Mouse (Mus musculus) midbrain, embryonic 13.5 days (tissue): ENCODE data around the gene Ttc41. TPM values are rescaled to one million over a fixed set of nuclear protein-coding genes. Genes with fewer than 3 reads are reported as not detected.

Experiments used
- ATAC-seq: fragments of 200-750 bp; cut with Nextera tagmentation; 2 replicates; pipeline ENCODE4 v1.8.0; 2017; ENCODE audit warnings: mild to moderate bottlenecking, moderate TSS enrichment, moderate library complexity
- H3K27ac ChIP-seq: fragments of 300-500 bp; sonication (generic); 2 replicates; pipeline ENCODE4 v1.5.1; 2015; ENCODE audit warnings: inconsistent platforms, mild to moderate bottlenecking, moderate library complexity
- H3K27me3 ChIP-seq: fragments of 300-500 bp; sonication (generic); 2 replicates; pipeline ENCODE4 v1.6.1; 2015; ENCODE audit warnings: mild to moderate bottlenecking, inconsistent platforms
- H3K36me3 ChIP-seq: fragments of 300-500 bp; sonication (generic); 2 replicates; pipeline ENCODE4 v1.6.1; 2015; ENCODE audit warnings: mild to moderate bottlenecking, inconsistent platforms
- H3K4me1 ChIP-seq: fragments of 300-500 bp; sonication (generic); replicated peaks from 2 replicates; pipeline ENCODE4 v1.6.1; 2015; ENCODE audit warnings: inconsistent platforms
- H3K4me2 ChIP-seq: fragments of 300-500 bp; sonication (generic); replicated peaks from 2 replicates; pipeline ENCODE4 v1.6.1; 2015; ENCODE audit warnings: moderate library complexity, mild to moderate bottlenecking, inconsistent platforms
- H3K4me3 ChIP-seq: fragments of 300-500 bp; sonication (generic); replicated peaks from 2 replicates; pipeline ENCODE4 v1.5.1; 2015; ENCODE audit warnings: mild to moderate bottlenecking, inconsistent platforms
- H3K9ac ChIP-seq: fragments of 300-500 bp; sonication (generic); replicated peaks from 2 replicates; pipeline ENCODE4 v1.6.1; 2015; ENCODE audit warnings: mild to moderate bottlenecking, inconsistent platforms
- H3K9me3 ChIP-seq: fragments of 300-500 bp; sonication (generic); 2 replicates; pipeline ENCODE4 v1.6.1; 2016; ENCODE audit warnings: mild to moderate bottlenecking, inconsistent platforms
- WGBS: fragments of 180-500 bp; shearing (Covaris S2); methylation state at CpG from one replicate; pipeline ENCODE4 v1.1.7; 2015; 5-methylcytosine and 5-hydroxymethylcytosine counted together
- polyA plus RNA-seq: library from polyadenylated mRNA; unstranded; fragments of >200 nt; fragmentation: Nextera tagmentation; extraction: Ambion mirVana; gene quantifications from 2 replicates; pipeline ENCODE4 v1.2.1, GENCODE M21; 2015

Gene Ttc41
- polyA plus RNA-seq, 1 experiment from 2014 or later, result 2.4 TPM

DNA sequence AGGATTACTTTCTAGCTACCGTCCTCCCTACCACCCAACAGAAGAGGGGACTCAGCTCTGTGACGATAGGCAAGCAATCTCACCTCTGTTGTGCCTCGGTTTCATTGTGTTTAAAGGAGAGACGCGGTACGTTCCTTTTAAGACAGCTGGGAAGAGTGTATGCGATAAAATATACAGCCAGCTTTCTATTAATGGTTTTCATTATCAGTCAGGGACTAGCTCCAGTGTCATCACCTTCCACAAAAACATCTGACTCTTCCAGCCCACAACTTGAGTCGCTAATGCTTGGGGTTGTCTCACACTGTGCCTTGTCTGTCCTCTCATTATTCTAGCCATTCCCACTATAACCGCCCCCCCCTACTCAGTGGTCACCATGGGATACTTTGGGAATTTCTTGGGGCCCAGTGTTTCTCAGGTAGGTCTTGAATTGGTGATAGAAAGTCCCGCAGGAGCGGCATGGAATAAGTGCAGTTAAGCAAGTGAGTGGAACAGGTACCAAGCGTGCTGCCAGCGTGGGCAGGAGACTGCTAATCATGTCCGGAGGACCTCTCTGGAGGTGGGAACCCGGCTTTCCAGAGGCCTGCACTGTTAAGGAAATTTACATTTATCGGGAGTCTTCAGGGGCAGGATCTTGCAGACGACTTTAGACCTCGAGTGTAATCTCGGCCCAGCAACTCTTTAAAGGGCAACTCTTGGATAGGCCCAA lies 72.2 kb downstream of the Ttc41 start:
- Histone ChIP-seq H3K4me3 (peak overlapping the region; percentile 62), H3K27ac (no peak overlapping the region)
- 42% methylated on average over 19 of the region's 19 CpGs for WGBS

DNA sequence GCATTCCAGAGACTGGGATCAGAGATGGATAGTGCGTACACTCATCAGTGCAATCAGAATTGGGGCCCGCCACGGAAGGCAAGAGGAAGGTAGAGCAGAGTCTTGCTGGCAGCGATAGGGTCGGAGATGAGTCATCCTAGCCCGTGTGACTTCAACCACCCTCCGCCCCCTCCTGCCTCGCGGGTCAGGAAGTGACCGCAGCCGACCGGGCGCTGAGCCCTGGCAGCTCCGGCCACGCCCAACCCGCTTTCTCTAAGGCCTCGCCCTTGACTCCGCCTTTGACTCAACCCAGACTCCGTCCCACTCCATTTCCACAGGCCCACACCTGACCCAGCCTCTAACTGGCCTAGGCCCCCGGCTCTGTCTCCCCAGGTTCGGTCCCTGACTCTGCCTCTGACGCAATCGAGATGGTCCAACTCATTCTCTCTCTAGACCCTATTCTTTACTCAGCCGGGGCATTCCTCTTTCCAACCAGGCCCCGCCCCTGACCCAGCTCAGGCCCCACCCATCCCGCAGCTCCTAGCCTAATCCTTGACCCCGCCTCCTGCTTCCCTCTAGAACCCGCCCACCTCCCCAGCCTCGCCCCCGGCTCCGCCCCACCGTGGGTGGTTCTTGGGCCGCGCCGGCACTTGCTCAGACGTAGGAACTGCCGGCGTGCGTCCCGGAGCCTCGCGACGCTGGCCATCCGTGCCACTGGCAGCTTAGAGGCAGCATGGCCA lies 72.9 kb downstream of the Ttc41 start, which contains the start of gene Nt5dc3:
Gene Nt5dc3 (plus strand): TSS at position 608 of the 719 bp plus-strand sequence.
- Histone ChIP-seq H3K4me1 (peaks cover 30% of the 10 kb centered on the region), H3K4me3 (peak within 1 kb of the TSS; percentile 62), H3K36me3 (no peaks in the 10 kb centered on the region), H3K27ac (peak within 1 kb of the TSS; percentile 57), H3K9me3 (no peaks in the 10 kb centered on the region), H3K27me3 (peaks cover 11% of the 10 kb centered on the region; the same call in 1 of the 2 replicates), H3K4me2 (peak within 1 kb of the TSS; percentile 85), H3K9ac (peak within 1 kb of the TSS; percentile 73)
- ATAC-seq, result peak; percentile 94
- WGBS, result under 1% methylated on average over 44 of the region's 44 CpGs

More for the DNA sequence above, 72.2 kb downstream of the Ttc41 start:
- no peak for ATAC-seq
- Histone ChIP-seq H3K36me3 (no peaks in the 10 kb centered on the region), H3K9ac (peak overlapping the region; percentile 73), H3K27me3 (peaks cover 11% of the 10 kb centered on the region; the same call in 1 of the 2 replicates), H3K4me1 (peaks cover 26% of the 10 kb centered on the region), H3K9me3 (no peaks in the 10 kb centered on the region), H3K4me2 (peak overlapping the region; percentile 85)

DNA sequence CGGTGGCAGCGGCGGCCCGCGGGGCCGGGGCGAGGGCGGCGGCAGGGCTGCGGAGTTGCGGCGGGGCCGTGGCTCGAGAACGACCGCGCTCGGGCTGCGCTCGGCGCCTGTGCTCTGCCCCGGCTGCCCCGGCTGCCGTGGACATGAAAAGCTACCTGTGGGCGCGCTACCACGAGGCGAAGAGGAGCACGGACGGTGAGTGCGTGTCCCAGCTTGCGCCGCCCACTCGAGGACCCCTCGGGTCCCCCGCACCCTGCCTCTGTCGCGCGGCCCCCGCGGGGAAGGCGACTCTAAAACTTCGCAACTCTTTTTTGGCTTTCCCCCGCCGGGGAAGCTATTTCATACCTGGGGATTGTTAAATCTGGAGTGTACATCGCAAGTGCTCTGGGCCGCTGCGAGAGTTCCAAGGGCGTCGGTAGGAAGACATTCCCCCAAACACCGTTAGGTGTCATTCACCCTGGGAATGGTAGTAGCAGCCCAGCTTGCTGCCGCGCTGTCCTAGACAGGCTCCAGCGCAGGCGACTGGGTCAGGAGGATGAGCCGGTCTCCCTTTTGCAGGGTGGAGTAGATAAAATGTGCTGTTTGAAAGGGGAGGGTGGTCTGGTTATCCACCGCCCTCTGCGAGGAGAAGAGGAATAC lies 73.6 kb downstream of the Ttc41 start:
- H3K9me3 ChIP-seq, result no peaks in the 10 kb centered on the region
- H3K36me3 ChIP-seq, result no peaks in the 10 kb centered on the region
- peaks cover 30% of the 10 kb centered on the region for H3K4me1 ChIP-seq
- peak overlapping the region; percentile 85 for H3K4me2 ChIP-seq
- ATAC-seq, result peak; percentile 44
- peaks cover 11% of the 10 kb centered on the region; the same call in 1 of the 2 replicates for H3K27me3 ChIP-seq
- peak overlapping the region; percentile 73 for H3K9ac ChIP-seq
- peak overlapping the region; percentile 19; the same call in 1 of the 2 replicates for H3K27ac ChIP-seq
- H3K4me3 ChIP-seq, result peak overlapping the region; percentile 62
- WGBS, result under 1% methylated on average over 58 of the region's 58 CpGs

DNA sequence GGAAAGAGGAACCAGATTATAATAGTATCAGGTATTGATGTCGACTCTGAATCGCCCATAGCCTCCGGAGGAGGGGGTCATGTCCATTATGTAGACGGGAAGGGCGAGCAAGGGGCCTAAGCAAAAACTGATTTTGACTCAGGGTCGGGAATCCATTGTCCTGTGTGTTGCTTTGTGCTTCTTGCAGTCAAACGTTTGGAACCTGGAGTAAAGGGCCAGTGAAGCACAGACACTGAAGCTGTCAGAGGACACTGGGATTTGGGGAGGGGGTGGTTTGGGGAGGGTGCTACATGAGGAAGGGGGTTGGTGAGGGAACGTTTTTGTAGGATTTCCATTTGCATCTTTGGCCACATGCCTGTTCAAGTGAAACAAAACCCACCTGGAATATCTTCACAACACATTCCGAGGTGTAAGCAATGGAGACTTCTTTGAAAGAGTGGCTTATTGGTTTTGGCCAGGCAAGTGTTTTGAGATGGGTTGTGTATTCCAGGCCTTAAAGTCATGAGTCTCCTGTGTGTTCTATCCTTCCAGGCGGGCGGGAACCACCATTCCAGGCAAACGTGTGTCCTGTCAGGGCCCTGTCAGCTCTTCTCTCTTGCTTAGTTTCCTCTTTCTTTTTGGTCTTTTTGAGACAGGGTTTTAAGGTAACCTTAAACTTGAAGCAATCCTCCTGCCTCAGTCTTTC lies 74.3 kb downstream of the Ttc41 start:
- peak overlapping the region; percentile 73 for H3K9ac ChIP-seq
- no peak overlapping the region for H3K27ac ChIP-seq
- no peaks in the 10 kb centered on the region for H3K9me3 ChIP-seq
- H3K4me3 ChIP-seq, result peak overlapping the region; percentile 62
- peaks cover 11% of the 10 kb centered on the region; the same call in 1 of the 2 replicates for H3K27me3 ChIP-seq
- ATAC-seq, result no peak
- 21% methylated on average over 12 of the region's 12 CpGs for WGBS
- peaks cover 30% of the 10 kb centered on the region for H3K4me1 ChIP-seq
- H3K4me2 ChIP-seq, result peak overlapping the region; percentile 85
- no peaks in the 10 kb centered on the region for H3K36me3 ChIP-seq

DNA sequence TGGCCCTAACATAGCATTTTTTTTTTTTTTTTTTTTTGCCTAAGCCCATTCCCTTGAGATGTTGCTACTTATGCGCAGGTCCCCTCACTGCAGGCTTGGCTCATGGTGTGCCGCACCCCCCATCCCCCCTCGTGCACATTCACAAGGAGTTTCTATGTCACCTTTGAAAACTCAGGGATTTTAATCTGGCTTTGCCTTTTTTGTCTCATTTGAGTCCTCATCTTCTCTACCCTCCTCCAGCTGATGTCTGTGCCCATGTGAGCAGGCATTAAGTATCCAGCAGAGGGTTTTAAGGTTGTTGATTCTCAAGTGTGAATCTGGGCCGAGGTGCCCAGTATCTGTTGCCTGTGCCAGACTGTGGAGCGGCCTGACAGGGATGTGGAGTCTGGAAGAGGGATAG lies 76.0 kb downstream of the Ttc41 start:
- no peak for ATAC-seq
- Histone ChIP-seq H3K4me2 (peak overlapping the region; percentile 23; the same call in 1 of the 2 replicates), H3K9ac (0 out of 2 replicates have a peak overlapping the region, but pooled peaks have one; percentile 16)

DNA sequence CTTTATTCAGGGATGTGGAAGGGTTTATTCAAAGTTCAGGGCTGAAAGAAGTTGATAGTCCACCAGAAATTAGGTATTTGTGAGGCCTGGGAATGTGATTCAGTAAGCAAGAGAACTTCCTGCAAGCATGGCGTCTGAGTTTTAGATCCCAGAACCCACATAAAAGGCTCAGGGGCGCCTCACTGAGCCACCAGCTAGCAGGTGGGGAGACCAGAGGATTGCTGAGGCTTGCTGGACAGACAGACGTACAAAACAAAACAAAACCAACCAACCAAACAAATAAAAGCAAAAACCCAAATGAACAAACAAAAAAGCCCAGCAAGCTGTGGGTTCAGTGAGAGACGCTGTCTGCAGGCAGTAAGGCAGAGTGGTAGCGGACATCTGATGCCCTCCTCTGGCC lies 77.0 kb downstream of the Ttc41 start:
- Histone ChIP-seq H3K27me3 (peaks cover 11% of the 10 kb centered on the region; the same call in 1 of the 2 replicates), H3K9ac (no peak overlapping the region), H3K4me1 (peaks cover 30% of the 10 kb centered on the region), H3K4me2 (no peak overlapping the region), H3K36me3 (no peaks in the 10 kb centered on the region), H3K9me3 (no peaks in the 10 kb centered on the region), H3K4me3 (no peak overlapping the region), H3K27ac (no peak overlapping the region)
- no peak for ATAC-seq
- WGBS, result 38% methylated on average over 5 of the region's 5 CpGs

More for the DNA sequence above, 76.0 kb downstream of the Ttc41 start:
- H3K4me1 ChIP-seq, result peaks cover 30% of the 10 kb centered on the region
- no peaks in the 10 kb centered on the region for H3K36me3 ChIP-seq
- no peak overlapping the region for H3K4me3 ChIP-seq
- WGBS, result 26% methylated on average over 5 of the region's 5 CpGs
- peaks cover 11% of the 10 kb centered on the region; the same call in 1 of the 2 replicates for H3K27me3 ChIP-seq
- no peaks in the 10 kb centered on the region for H3K9me3 ChIP-seq
- no peak overlapping the region for H3K27ac ChIP-seq

DNA sequence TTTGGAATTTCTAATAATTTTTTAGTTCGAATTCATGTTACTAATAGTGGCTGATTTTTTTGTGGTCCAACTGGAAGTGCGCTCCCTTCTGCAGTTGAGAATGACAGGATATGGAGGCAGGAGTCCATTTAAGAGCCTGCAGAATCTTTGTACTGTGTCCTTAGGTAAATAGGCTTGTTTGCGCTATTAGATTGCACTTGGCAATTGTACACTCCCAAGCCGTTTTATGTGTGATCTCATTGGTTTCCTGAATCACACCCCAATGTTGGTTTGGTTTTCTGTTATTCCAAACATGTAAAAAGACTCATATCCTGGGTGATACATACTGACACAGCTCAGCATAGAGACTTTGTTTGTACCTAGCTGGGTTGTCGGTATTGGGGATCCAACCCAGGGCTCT lies 78.0 kb downstream of the Ttc41 start:
- no peaks in the 10 kb centered on the region for H3K9me3 ChIP-seq
- H3K4me3 ChIP-seq, result no peak overlapping the region
- peaks cover 11% of the 10 kb centered on the region; the same call in 1 of the 2 replicates for H3K27me3 ChIP-seq
- no peak overlapping the region for H3K27ac ChIP-seq
- H3K4me1 ChIP-seq, result peaks cover 22% of the 10 kb centered on the region
- WGBS, result 92% methylated on average over 5 of the region's 5 CpGs
- H3K4me2 ChIP-seq, result no peak overlapping the region
- H3K36me3 ChIP-seq, result no peaks in the 10 kb centered on the region
- H3K9ac ChIP-seq, result no peak overlapping the region
- ATAC-seq, result no peak

DNA sequence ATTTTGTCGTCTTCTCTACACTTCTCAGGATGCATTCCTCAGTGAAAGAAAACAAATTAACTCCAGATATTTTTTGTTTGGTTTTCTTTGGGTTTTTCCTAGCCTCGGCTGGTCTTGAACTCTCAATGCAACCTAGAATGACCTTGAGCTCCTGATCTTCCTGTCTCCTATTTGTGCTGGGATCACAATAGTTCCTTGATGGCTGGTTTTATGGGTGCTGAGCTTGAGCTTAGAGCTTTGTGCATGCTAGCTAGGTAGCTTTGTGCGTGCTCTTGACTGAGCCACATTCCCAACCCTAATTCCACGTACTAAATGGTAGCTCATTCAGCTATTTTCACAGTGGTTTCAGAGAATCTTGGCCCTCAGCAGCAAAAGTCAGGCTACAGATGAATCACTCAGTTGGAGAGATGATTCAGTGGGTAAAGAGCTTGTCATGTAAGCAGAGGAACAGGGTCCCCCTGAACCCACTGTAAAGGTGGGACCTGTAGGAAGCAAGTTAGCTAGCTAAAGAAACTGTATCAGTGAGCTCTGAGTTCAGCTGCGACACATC lies 78.6 kb downstream of the Ttc41 start:
- Histone ChIP-seq H3K4me1 (peaks cover 22% of the 10 kb centered on the region), H3K9me3 (no peaks in the 10 kb centered on the region), H3K27ac (no peak overlapping the region), H3K4me3 (no peak overlapping the region), H3K27me3 (peaks cover 11% of the 10 kb centered on the region; the same call in 1 of the 2 replicates), H3K4me2 (no peak overlapping the region), H3K9ac (no peak overlapping the region), H3K36me3 (no peaks in the 10 kb centered on the region)
- ATAC-seq, result no peak
- WGBS, result 87% methylated on average over 5 of the region's 5 CpGs

DNA sequence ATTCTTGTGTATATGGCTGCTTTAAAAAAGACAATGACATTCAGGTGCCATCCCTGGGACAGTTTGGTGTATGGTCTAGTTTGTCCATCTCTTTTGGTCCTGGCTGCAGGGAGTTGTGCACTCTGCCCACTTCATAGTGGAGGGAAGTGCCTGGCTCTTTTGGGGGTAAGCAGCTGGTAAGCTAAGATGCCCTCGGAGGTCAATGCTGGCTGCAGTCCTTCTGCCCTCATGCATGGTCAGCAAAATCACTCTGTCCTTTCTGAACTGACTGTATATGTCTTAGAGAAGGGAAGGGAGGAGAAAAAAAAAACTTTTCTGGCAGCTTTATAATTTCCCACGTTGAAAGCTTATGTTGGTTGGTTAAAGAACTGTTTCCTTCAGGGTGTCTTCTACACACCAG lies 79.8 kb downstream of the Ttc41 start:
- no peak overlapping the region for H3K27ac ChIP-seq
- H3K4me2 ChIP-seq, result no peak overlapping the region
- 77% methylated on average over 2 of the region's 2 CpGs for WGBS
- no peaks in the 10 kb centered on the region for H3K9me3 ChIP-seq
- H3K27me3 ChIP-seq, result peaks cover 8% of the 10 kb centered on the region; the same call in 1 of the 2 replicates
- H3K4me1 ChIP-seq, result peaks cover 16% of the 10 kb centered on the region
- H3K36me3 ChIP-seq, result no peaks in the 10 kb centered on the region
- no peak for ATAC-seq
- H3K9ac ChIP-seq, result no peak overlapping the region
- H3K4me3 ChIP-seq, result no peak overlapping the region

DNA sequence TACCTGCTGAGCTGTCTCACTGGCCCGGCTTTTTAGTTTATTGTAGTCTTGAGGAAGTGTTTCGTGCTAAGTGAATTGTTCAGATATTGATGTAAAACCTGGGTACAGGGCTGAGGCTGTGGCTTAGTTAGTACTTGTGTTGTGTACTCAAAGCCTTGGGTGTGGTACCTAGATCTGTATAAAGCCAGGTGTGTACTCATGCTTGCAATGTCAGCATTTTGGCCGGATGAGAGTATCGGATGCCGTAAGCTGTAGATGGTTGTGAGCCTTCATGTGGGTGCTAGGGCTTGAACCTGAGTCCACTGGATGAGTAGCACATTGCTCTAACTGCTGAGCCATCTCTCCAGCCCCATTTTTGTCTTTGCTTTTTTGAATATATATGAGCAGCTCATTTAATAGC lies 80.5 kb downstream of the Ttc41 start:
- Histone ChIP-seq H3K4me1 (peaks cover 16% of the 10 kb centered on the region), H3K4me2 (no peak overlapping the region), H3K9ac (no peak overlapping the region), H3K9me3 (no peaks in the 10 kb centered on the region), H3K36me3 (no peaks in the 10 kb centered on the region), H3K27me3 (peaks cover 2% of the 10 kb centered on the region; the same call in 1 of the 2 replicates), H3K27ac (no peak overlapping the region), H3K4me3 (no peak overlapping the region)
- WGBS, result 95% methylated on average over 5 of the region's 5 CpGs
- ATAC-seq, result no peak

DNA sequence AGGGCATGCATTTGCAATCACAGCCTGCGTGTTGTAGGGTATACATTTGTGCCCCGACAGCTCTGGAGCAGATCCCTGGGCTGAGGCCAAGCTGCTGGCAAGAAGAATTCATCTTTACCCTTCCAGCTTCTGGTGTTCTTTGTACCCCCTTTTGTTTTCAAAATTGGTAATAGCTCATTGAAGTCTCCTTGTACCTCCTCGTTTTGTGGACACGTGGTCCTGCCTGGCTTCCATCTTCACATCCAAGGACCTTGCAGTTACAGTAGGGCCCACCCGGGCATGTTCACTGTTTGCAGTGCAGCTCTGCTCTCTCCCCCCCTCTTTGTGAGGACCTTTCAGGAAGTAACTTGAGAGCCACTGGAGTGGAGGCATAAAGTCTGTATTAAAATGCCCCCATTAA lies 82.6 kb downstream of the Ttc41 start:
- no peaks in the 10 kb centered on the region; the same call in 1 of the 2 replicates for H3K4me1 ChIP-seq
- no peak overlapping the region for H3K9ac ChIP-seq
- no peak overlapping the region for H3K4me3 ChIP-seq
- H3K36me3 ChIP-seq, result no peaks in the 10 kb centered on the region
- WGBS, result 62% methylated on average over 5 of the region's 5 CpGs
- H3K9me3 ChIP-seq, result no peaks in the 10 kb centered on the region
- H3K27ac ChIP-seq, result no peak overlapping the region
- no peak for ATAC-seq
- no peak overlapping the region for H3K4me2 ChIP-seq
- no peaks in the 10 kb centered on the region for H3K27me3 ChIP-seq
